Comparison of ENCODE assay signal across 10 mouse cellular contexts in the genomic region with DNA sequence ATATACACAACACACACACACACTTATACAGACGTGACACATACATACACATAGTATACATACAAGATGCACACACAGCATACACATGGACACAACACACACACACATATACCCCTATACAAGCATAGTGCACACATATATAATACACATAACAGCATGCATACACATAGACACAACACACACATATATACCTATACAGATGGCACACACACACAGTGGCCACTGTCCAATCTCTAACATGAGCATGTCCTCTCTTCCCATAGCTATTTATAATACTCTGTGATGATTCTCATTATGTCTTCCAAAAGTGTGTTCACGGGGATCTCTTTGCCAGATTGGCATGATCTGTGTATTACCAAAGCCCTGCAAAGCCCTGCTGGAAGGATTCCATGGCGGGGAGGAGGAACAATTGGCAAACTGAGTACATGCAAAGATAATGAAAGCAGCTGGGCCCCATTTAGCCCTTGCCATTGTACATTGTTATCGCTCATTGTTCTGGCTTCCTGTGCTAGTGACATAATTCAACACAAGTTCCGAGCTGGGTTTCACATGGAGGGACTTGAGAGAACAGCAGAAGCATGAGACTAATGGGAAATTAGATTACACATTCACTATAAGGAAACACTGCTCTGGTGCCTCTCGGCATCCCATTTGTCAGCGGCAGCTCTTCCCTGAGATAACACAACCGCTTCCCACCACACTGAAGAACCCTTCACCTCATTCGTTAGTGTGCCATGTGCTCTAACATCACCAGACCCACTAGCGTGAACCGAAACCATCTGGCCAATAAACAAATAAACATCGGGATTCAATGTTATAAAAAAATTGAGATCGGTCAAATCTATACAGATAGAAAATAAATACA.
DNase-seq lines count a peak whose midpoint lies in the region; ATAC-seq and TF ChIP-seq lines count a peak whose summit lies in the region.
"Had no signal": no experiment of that assay in that cellular context is flagged by ENCODE, and none has a peak within 500 bp of the region (broad histone marks: within the 10 kb centered on the region; RNA-seq: fewer than 3 reads in every experiment).

No protein-coding gene starts in this region.

- no peak overlapping the region for H3K4me2 ChIP-seq in forebrain, embryonic 14.5 days (ENCODE audit: low read length)
- no peak overlapping the region for H3K4me2 ChIP-seq in forebrain, embryonic 11.5 days (ENCODE audit: low read depth, low read length, severe bottlenecking)
- H3K4me2 ChIP-seq in lung, embryonic 16.5 days (ENCODE audit: low read depth, low read length): no peak overlapping the region
- H3K4me2 ChIP-seq in forebrain, embryonic 16.5 days (ENCODE audit: low read length): no peak overlapping the region
- no peak overlapping the region for H3K4me2 ChIP-seq in liver, postnatal 0 days (ENCODE audit: low read depth, low read length)
- no peak overlapping the region for H3K4me2 ChIP-seq in kidney, embryonic 15.5 days
- H3K4me2 ChIP-seq: neural tube, embryonic 12.5 days had no signal

- no peaks in the 10 kb centered on the region for H3K4me1 ChIP-seq in forebrain, embryonic 14.5 days (ENCODE audit: control insufficient read depth, insufficient read depth, low read length)
- no peaks in the 10 kb centered on the region for H3K4me1 ChIP-seq in forebrain, embryonic 11.5 days (replicated peaks; ENCODE audit: control insufficient read depth, insufficient read depth, low read length)
- H3K4me1 ChIP-seq in lung, embryonic 16.5 days (replicated peaks; ENCODE audit: control insufficient read depth, insufficient read depth, low read length): no peaks in the 10 kb centered on the region
- peaks cover 6% of the 10 kb centered on the region; the same call in 1 of the 2 replicates for H3K4me1 ChIP-seq in forebrain, embryonic 16.5 days (replicated peaks; ENCODE audit: control insufficient read depth, insufficient read depth, low read length)
- no peaks in the 10 kb centered on the region for H3K4me1 ChIP-seq in liver, postnatal 0 days (ENCODE audit: insufficient read depth)
- no peaks in the 10 kb centered on the region for H3K4me1 ChIP-seq in kidney, embryonic 15.5 days
- H3K4me1 ChIP-seq: neural tube, embryonic 12.5 days had no signal

- no peak overlapping the region for H3K27ac ChIP-seq in forebrain, embryonic 14.5 days (ENCODE audit: low read depth, low read length)
- no peak overlapping the region for H3K27ac ChIP-seq in forebrain, embryonic 11.5 days (ENCODE audit: low read depth, low read length)
- no peak overlapping the region for H3K27ac ChIP-seq in lung, embryonic 16.5 days (ENCODE audit: low read length)
- H3K27ac ChIP-seq in forebrain, embryonic 16.5 days (ENCODE audit: low read length): no peak overlapping the region
- no peak overlapping the region for H3K27ac ChIP-seq in liver, postnatal 0 days (ENCODE audit: low read depth)
- no peak overlapping the region for H3K27ac ChIP-seq in kidney, embryonic 15.5 days
- H3K27ac ChIP-seq: gastrocnemius, adult 2 months; neural tube, embryonic 12.5 days had no signal

- no peaks in the 10 kb centered on the region for H3K36me3 ChIP-seq in forebrain, embryonic 14.5 days (ENCODE audit: control insufficient read depth, insufficient read depth, low read length)
- H3K36me3 ChIP-seq in forebrain, embryonic 11.5 days (ENCODE audit: control insufficient read depth, insufficient read depth, low read length): no peaks in the 10 kb centered on the region
- no peaks in the 10 kb centered on the region for H3K36me3 ChIP-seq in lung, embryonic 16.5 days (ENCODE audit: control insufficient read depth, insufficient read depth, low read length)
- H3K36me3 ChIP-seq in forebrain, embryonic 16.5 days (ENCODE audit: control insufficient read depth, insufficient read depth): no peaks in the 10 kb centered on the region
- no peaks in the 10 kb centered on the region for H3K36me3 ChIP-seq in liver, postnatal 0 days (replicated peaks; ENCODE audit: insufficient read depth, low read length)
- H3K36me3 ChIP-seq in kidney, embryonic 15.5 days: no peaks in the 10 kb centered on the region
- H3K36me3 ChIP-seq: neural tube, embryonic 12.5 days had no signal

- WGBS in forebrain, embryonic 14.5 days: 76% methylated on average over 13 of the region's 13 CpGs
- WGBS in forebrain, embryonic 11.5 days: 88% methylated on average over 13 of the region's 13 CpGs
- 38% methylated on average over 13 of the region's 13 CpGs for WGBS in lung, embryonic 16.5 days
- 66% methylated on average over 13 of the region's 13 CpGs for WGBS in forebrain, embryonic 16.5 days
- 66% methylated on average over 13 of the region's 13 CpGs for WGBS in liver, postnatal 0 days (ENCODE audit: insufficient replicate concordance)
- 78% methylated on average over 13 of the region's 13 CpGs for WGBS in kidney, embryonic 15.5 days

- no peak overlapping the region for H3K4me3 ChIP-seq in forebrain, embryonic 14.5 days (ENCODE audit: low read depth, low read length)
- no peak overlapping the region for H3K4me3 ChIP-seq in forebrain, embryonic 11.5 days (ENCODE audit: low read depth, low read length)
- H3K4me3 ChIP-seq in lung, embryonic 16.5 days (ENCODE audit: low read length): no peak overlapping the region
- no peak overlapping the region for H3K4me3 ChIP-seq in forebrain, embryonic 16.5 days (replicated peaks; ENCODE audit: low read length)
- H3K4me3 ChIP-seq in liver, postnatal 0 days (ENCODE audit: low read depth, low read length): no peak overlapping the region
- no peak overlapping the region for H3K4me3 ChIP-seq in kidney, embryonic 15.5 days (replicated peaks)
- H3K4me3 ChIP-seq: gastrocnemius, adult 2 months; neural tube, embryonic 12.5 days had no signal

- H3K9me3 ChIP-seq in forebrain, embryonic 14.5 days (replicated peaks; ENCODE audit: control insufficient read depth, low read length): no peaks in the 10 kb centered on the region
- H3K9me3 ChIP-seq in forebrain, embryonic 11.5 days (ENCODE audit: control insufficient read depth, low read length): no peaks in the 10 kb centered on the region
- H3K9me3 ChIP-seq in lung, embryonic 16.5 days (ENCODE audit: control insufficient read depth, low read length): no peaks in the 10 kb centered on the region
- no peaks in the 10 kb centered on the region for H3K9me3 ChIP-seq in forebrain, embryonic 16.5 days (ENCODE audit: control insufficient read depth, low read length)
- H3K9me3 ChIP-seq in liver, postnatal 0 days (ENCODE audit: low read length): no peaks in the 10 kb centered on the region
- no peaks in the 10 kb centered on the region for H3K9me3 ChIP-seq in kidney, embryonic 15.5 days (replicated peaks)
- H3K9me3 ChIP-seq: neural tube, embryonic 12.5 days had no signal

- ATAC-seq in forebrain, embryonic 14.5 days: peak; percentile 34; the same call in 1 of the 2 replicates
- ATAC-seq in forebrain, embryonic 11.5 days (replicated peaks; ENCODE audit: low FRiP score): no peak
- ATAC-seq in lung, embryonic 16.5 days (ENCODE audit: low read depth): peak; percentile 64
- ATAC-seq in forebrain, embryonic 16.5 days: peak; percentile 87
- ATAC-seq in liver, postnatal 0 days: 0 out of 2 replicates have a peak, but pooled peaks have one; percentile 31
- ATAC-seq in granulocyte monocyte progenitor cell, adult 5-6 weeks (replicated peaks; ENCODE audit: poor library complexity, severe bottlenecking): no peak
- no peak for ATAC-seq in kidney, embryonic 15.5 days (replicated peaks; ENCODE audit: low FRiP score)

- no peak overlapping the region for H3K9ac ChIP-seq in forebrain, embryonic 14.5 days (ENCODE audit: low read length)
- H3K9ac ChIP-seq in forebrain, embryonic 11.5 days (ENCODE audit: low read length): no peak overlapping the region
- H3K9ac ChIP-seq in lung, embryonic 16.5 days (ENCODE audit: low read length): no peak overlapping the region
- H3K9ac ChIP-seq in forebrain, embryonic 16.5 days (replicated peaks; ENCODE audit: low read depth, low read length): no peak overlapping the region
- no peak overlapping the region for H3K9ac ChIP-seq in liver, postnatal 0 days (replicated peaks)
- H3K9ac ChIP-seq in kidney, embryonic 15.5 days: no peak overlapping the region
- H3K9ac ChIP-seq: neural tube, embryonic 12.5 days had no signal

- no peak for TF ChIP-seq CTCF in liver, postnatal 0 days (IDR thresholded peaks at IDR 0.05; ENCODE audit: low read depth)

- no peak for TF ChIP-seq EP300 in liver, postnatal 0 days (IDR thresholded peaks at IDR 0.05; ENCODE audit: low read depth)

- no peaks in the 10 kb centered on the region for H3K27me3 ChIP-seq in forebrain, embryonic 14.5 days (replicated peaks; ENCODE audit: control insufficient read depth, insufficient read depth, low read length)
- no peaks in the 10 kb centered on the region for H3K27me3 ChIP-seq in forebrain, embryonic 11.5 days (ENCODE audit: control insufficient read depth, insufficient read depth, low read length)
- no peaks in the 10 kb centered on the region for H3K27me3 ChIP-seq in lung, embryonic 16.5 days (ENCODE audit: control insufficient read depth, insufficient read depth, low read depth, low read length)
- no peaks in the 10 kb centered on the region for H3K27me3 ChIP-seq in forebrain, embryonic 16.5 days (replicated peaks; ENCODE audit: control insufficient read depth, insufficient read depth, low read length)
- no peaks in the 10 kb centered on the region for H3K27me3 ChIP-seq in liver, postnatal 0 days (ENCODE audit: insufficient read depth, low read length)
- H3K27me3 ChIP-seq in kidney, embryonic 15.5 days: no peaks in the 10 kb centered on the region
- H3K27me3 ChIP-seq: neural tube, embryonic 12.5 days had no signal

- DNase-seq in forebrain, embryonic 14.5 days (ENCODE audit: low spot score): peak; percentile 65
- DNase-seq in forebrain, embryonic 11.5 days (ENCODE audit: low spot score): no peak
- no peak for DNase-seq in lung, adult 18-20 months
- no peak for DNase-seq in liver, postnatal 0 days
- DNase-seq: gastrocnemius, adult 2 months had no signal

Comparison
In these comparisons a context has a peak if more than half of its experiments do, and no peak if none do; other contexts are left out.
1. ATAC-seq: peak in forebrain, embryonic 14.5 days (single experiment), lung, embryonic 16.5 days (single experiment), forebrain, embryonic 16.5 days (single experiment) and liver, postnatal 0 days (single experiment); none in forebrain, embryonic 11.5 days (single experiment), granulocyte monocyte progenitor cell, adult 5-6 weeks (single experiment) and kidney, embryonic 15.5 days (single experiment).